Mouse (Mus musculus) liver, embryonic 14.5 days (tissue): Measurements from ENCODE around the gene Myrfl.

Experiments used
- CTCF ChIP-seq: IDR thresholded peaks from 2 replicates; pipeline ENCODE4 v1.5.1; 2016; ENCODE audit warnings: antibody characterized with exemption, low read depth, control low read depth
- EP300 ChIP-seq: IDR thresholded peaks from 2 replicates; pipeline ENCODE4 v1.6.1; 2016; ENCODE audit warnings: antibody characterized with exemption, low read depth

GRCm38 (mm10) chr10:116742696-116743095 lies 154.0 kb downstream of the Myrfl start:
- TF ChIP-seq CTCF (no peak), EP300 (no peak)
